Mouse (Mus musculus) embryonic facial prominence, embryonic 14.5 days (tissue): ENCODE measurements around the gene Pla2g1b. TPM values are rescaled to one million over a fixed set of nuclear protein-coding genes. Genes with fewer than 3 reads are reported as not detected.

Source experiments
- ATAC-seq: fragments of 200-750 bp; cut with Nextera tagmentation; 2 replicates; pipeline ENCODE4 v1.8.0; 2017; ENCODE audit warnings: low read depth, moderate number of reproducible peaks, moderate TSS enrichment
- DNase-seq: peaks from one replicate; pipeline ENCODE4 v3.0.0-alpha.2; 2015; ENCODE audit warnings: low spot score
- H3K27ac ChIP-seq: fragments of 300-500 bp; sonication (generic); replicated peaks from 2 replicates; pipeline ENCODE4 v1.5.1; 2014; ENCODE audit warnings: low read depth, mild to moderate bottlenecking, low read length, moderate library complexity
- H3K27me3 ChIP-seq: fragments of 300-500 bp; sonication (generic); replicated peaks from 2 replicates; pipeline ENCODE4 v1.6.1; 2014; ENCODE audit warnings: low read length; ENCODE audit not compliant: control insufficient read depth, insufficient read depth
- H3K36me3 ChIP-seq: fragments of 300-500 bp; sonication (generic); 2 replicates; pipeline ENCODE4 v1.6.1; 2014; ENCODE audit warnings: low read length, mixed read lengths; ENCODE audit not compliant: control insufficient read depth, insufficient read depth
- H3K4me1 ChIP-seq: fragments of 300-500 bp; sonication (generic); 2 replicates; pipeline ENCODE4 v1.6.1; 2014; ENCODE audit warnings: antibody characterized with exemption, low read length; ENCODE audit not compliant: control insufficient read depth, insufficient read depth
- H3K4me2 ChIP-seq: fragments of 300-500 bp; sonication (generic); 2 replicates; pipeline ENCODE4 v1.6.1; 2014; ENCODE audit warnings: low read depth, mild to moderate bottlenecking, low read length, moderate library complexity, mixed read lengths
- H3K4me3 ChIP-seq: fragments of 300-500 bp; sonication (generic); 2 replicates; pipeline ENCODE4 v1.5.1; 2014; ENCODE audit warnings: low read depth, mild to moderate bottlenecking, low read length
- H3K9ac ChIP-seq: fragments of 300-500 bp; sonication (generic); 2 replicates; pipeline ENCODE4 v1.6.1; 2014; ENCODE audit warnings: low read depth, mild to moderate bottlenecking, low read length, moderate library complexity, mixed read lengths
- H3K9me3 ChIP-seq: fragments of 300-500 bp; sonication (generic); 2 replicates; pipeline ENCODE4 v1.6.1; 2016; ENCODE audit warnings: low read length; ENCODE audit not compliant: control insufficient read depth
- WGBS: fragments of 180-500 bp; shearing (Covaris S2); extraction: QIAGEN DNeasy Blood & Tissue Kit; methylation state at CpG from one replicate; pipeline ENCODE4 v1.1.7; 2014; 5-methylcytosine and 5-hydroxymethylcytosine counted together
- polyA plus RNA-seq: library from polyadenylated mRNA; unstranded; fragments of >200 nt; fragmentation: Nextera tagmentation; extraction: Ambion mirVana; gene quantifications from 2 replicates; pipeline ENCODE4 v1.2.1, GENCODE M21; 2014

The Pla2g1b gene
- polyA plus RNA-seq, 1 experiment from 2014 or later = not detected

DNA sequence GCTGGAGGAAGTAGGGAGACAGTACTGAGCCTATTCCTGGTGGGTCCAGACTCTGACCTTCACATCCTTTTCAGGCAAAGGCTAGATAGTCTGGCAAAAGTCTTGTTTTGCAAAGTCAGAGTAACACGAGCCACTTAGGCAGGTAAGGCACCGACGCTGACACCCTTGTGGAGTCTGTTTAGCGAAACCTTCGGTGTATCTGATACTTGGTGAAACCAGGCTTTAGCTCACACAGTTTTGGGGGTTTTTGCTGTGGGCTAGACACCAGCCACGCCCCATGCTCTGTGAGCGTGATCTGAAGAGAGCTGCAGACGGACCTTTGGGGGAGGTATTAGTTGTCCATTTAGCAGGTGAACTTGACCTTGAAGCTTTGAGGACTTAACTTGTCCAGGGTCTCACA, 32.9 kb upstream of the Pla2g1b start:
- Histone ChIP-seq H3K27me3 (no peaks in the 10 kb centered on the region), H3K9ac (no peak overlapping the region)
- WGBS = 74% methylated on average over 8 of the region's 8 CpGs

DNA sequence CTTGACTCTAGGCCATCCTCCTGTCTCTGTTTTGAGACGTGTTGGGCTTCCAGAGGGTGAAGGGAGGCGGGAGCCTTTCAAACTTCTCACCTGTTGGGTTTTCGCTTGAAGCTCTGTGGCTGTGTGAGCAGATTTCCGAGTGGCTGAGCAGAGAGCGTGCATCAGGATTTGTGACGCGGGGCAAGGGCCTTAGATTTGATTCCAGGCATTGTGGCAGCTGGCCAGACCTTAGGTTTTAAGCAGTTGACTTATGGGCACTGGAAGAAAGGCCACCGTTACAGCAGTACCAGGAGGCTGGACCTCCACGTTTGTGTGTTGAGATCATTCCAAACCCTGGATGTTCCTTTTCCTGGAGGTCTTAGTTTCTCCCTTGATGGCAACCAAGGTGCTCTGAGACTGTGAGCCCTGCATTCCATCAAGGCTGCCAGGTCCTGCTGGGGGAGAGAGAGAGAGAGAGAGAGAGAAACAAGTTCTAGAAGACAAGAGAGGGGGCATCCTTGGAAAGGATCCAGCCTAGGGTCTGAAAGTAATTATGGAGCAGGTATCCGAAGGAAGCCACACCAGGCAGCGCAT, 31.7 kb upstream of the Pla2g1b start:
- peak overlapping the region; percentile 17 for H3K9ac ChIP-seq
- H3K9me3 ChIP-seq = no peaks in the 10 kb centered on the region
- H3K27me3 ChIP-seq = no peaks in the 10 kb centered on the region
- ATAC-seq = no peak
- H3K4me1 ChIP-seq = peaks cover 56% of the 10 kb centered on the region
- 29% methylated on average over 11 of the region's 11 CpGs for WGBS
- no peak overlapping the region for H3K4me3 ChIP-seq
- H3K27ac ChIP-seq = peak overlapping the region; percentile 92; the same call in 1 of the 2 replicates
- peak overlapping the region; percentile 73; the same call in 1 of the 2 replicates for H3K4me2 ChIP-seq
- DNase-seq = peak; percentile 41
- H3K36me3 ChIP-seq = peaks cover 37% of the 10 kb centered on the region

More for the DNA sequence above, 32.9 kb upstream of the Pla2g1b start:
- Histone ChIP-seq H3K9me3 (no peaks in the 10 kb centered on the region), H3K27ac (no peak overlapping the region), H3K4me3 (no peak overlapping the region), H3K36me3 (peaks cover 28% of the 10 kb centered on the region), H3K4me1 (peaks cover 60% of the 10 kb centered on the region), H3K4me2 (peak overlapping the region; percentile 92)
- ATAC-seq (no peak), DNase-seq (no peak)

DNA sequence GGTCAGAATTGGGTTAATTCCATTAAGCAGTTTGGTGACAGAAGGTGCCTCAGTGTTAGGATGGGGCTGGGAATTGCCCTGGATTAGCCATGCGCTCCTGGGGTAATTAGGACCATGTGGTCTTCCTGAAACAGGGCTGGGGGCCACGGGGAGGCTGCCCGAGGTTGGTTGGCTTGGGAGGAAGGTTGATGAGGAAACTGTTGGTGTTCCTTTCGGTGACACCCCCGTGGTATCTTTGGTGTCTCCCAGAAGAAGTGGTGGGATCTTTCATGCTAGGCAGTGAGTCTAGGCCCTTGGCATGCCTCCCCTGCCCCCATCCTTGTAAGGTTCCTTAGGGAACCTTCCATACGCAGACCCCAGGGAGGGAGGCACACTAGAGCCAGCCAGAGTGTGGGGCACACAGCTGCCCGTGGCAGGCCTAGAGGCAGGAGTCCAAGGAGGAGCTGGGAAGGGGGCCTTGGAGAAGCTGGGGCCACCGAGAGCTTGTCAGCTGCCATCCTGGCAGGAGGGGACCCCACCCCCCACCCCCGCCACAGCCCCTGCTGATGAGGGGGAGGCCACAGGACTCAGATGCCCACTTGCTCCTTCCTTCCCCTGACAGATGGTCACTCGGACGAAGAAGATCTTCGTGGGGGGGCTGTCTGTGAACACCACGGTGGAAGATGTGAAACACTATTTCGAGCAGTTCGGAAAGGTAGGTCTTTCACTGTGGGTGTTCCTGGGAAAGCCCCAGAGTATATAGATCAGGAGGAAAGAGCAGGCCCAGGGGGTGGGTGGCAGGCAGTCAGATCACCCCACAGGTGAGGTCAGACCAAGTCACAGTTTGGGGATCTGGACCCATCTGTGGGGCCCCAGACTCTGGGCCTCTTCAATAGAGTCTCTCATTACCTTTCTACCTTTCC, 31.0 kb upstream of the Pla2g1b start:
- Histone ChIP-seq H3K9ac (peak overlapping the region; percentile 68), H3K27ac (peak overlapping the region; percentile 92)

DNA sequence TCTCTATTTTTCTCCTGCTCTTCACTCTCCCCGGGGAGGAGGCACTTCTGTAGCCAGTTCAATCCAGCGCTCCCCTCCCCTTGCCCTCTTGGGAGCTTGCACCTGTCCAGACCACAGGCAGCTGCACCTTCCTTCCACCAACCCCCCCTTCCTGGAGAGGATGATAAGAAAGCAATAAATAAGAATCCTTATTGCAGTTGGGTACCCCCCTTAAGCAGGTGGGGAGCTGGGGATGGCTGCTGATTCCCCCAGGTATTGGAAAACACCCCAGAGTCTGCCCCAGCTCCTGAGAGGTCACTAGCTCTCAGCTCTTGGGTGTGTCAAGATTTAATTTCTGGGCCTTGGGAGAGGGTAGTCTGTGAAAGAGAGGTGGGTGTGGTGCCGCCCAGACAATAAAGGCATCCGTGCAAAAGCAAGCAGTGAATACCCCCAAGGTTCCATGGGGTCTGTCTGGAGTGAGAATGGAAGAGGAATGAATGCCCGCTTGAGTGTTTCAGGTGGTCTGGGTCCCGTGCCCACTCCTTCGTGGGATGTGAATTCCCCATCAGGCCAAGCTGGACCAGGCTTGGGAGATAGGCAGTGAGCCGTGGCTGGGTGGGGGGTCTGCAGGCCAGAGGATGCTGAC, 30.2 kb upstream of the Pla2g1b start:
- WGBS = 16% methylated on average over 8 of the region's 8 CpGs
- Histone ChIP-seq H3K4me1 (peaks cover 56% of the 10 kb centered on the region), H3K9me3 (no peaks in the 10 kb centered on the region), H3K4me2 (peak overlapping the region; percentile 73), H3K4me3 (peak overlapping the region; percentile 36), H3K27ac (peak overlapping the region; percentile 92), H3K27me3 (no peaks in the 10 kb centered on the region), H3K9ac (peak overlapping the region; percentile 68), H3K36me3 (peaks cover 47% of the 10 kb centered on the region)
- DNase-seq (peak; percentile 55), ATAC-seq (no peak)

More for the DNA sequence above, 31.0 kb upstream of the Pla2g1b start:
- Histone ChIP-seq H3K36me3 (peaks cover 42% of the 10 kb centered on the region), H3K27me3 (no peaks in the 10 kb centered on the region), H3K9me3 (no peaks in the 10 kb centered on the region), H3K4me3 (no peak overlapping the region; the same call in 1 of the 2 replicates), H3K4me2 (peak overlapping the region; percentile 73), H3K4me1 (peaks cover 56% of the 10 kb centered on the region)
- ATAC-seq = no peak
- DNase-seq = no peak
- WGBS = 25% methylated on average over 15 of the region's 15 CpGs

DNA sequence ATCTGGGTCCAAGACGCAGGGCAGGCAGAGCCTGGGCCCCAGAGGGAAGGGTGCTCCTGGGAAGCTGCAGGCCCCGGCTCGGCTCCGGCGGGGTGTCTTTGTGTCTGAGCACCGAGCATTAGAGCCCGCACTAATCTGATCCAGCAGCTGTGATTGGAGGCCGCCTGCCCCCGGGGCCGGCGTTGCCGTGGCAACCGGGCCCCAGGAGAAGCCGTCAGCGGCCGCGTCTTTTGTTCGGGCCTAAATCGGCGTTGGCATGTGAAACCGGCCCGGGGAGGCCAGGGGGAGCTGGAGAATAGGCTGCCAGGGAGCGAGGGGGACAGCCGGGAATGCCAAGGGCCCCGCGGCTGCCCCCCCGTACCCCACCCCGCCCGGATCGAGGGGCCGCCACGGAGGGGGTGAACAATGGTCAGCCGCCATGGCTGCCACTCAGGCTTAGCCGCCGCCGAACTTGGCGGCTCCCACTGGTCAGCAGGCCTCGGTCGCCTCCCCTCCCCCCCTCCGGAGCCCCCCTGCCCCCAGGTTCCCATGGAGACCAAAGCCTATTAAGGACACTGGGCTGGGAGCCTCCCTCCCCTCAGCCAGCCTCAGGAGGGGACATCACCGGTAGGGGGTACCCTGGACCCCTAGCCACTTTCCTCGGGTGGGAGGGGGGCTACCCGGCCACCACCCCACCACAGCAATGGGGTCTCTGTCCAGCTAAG, 29.5 kb upstream of the Pla2g1b start:
- H3K36me3 ChIP-seq = peaks cover 51% of the 10 kb centered on the region
- WGBS = 4% methylated on average over 10 of the region's 43 CpGs
- peaks cover 49% of the 10 kb centered on the region for H3K4me1 ChIP-seq
- H3K27ac ChIP-seq = peak overlapping the region; percentile 92
- H3K4me2 ChIP-seq = peak overlapping the region; percentile 73
- no peaks in the 10 kb centered on the region for H3K27me3 ChIP-seq
- peak; percentile 93 for ATAC-seq
- H3K4me3 ChIP-seq = peak overlapping the region; percentile 36
- no peaks in the 10 kb centered on the region for H3K9me3 ChIP-seq
- DNase-seq = peak; percentile 97
- peak overlapping the region; percentile 68 for H3K9ac ChIP-seq

DNA sequence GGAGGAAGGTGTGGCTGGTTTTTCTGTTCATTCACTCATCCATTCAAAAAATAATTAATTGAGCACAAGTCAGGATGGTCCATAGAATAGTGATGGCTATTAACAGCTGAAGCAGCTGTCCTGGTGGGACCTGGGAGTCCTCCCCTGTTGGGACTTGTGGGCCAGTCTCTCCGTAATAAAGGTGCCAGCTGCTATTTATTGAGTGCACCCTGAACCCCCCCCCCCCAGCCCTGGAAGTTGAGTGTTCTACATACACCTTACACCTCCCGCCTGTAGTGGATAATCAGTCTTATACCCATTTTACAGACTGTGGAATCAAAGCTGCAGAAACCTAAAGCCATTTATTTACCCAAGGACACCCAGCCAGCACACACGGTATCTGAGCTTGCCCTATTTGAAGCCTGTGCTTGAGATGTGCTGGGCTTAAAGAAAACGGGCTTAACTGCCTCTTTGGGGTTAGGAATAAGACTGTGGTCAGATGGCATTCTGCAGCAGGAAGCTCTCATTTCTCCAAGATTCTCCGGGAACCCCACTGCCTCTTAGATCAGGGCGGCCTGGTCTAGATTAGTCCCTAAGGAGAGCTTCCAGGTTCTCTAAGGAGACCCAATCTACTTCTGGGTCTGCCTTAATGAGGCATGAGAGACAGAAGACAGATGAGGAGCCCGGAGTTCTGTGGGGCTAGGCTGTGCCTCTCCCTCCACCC, 28.7 kb upstream of the Pla2g1b start:
- DNase-seq (peak; percentile 17), ATAC-seq (no peak; the same call in 1 of the 2 replicates)
- Histone ChIP-seq H3K4me2 (peak overlapping the region; percentile 73), H3K36me3 (peaks cover 59% of the 10 kb centered on the region), H3K4me3 (no peak overlapping the region), H3K4me1 (peaks cover 41% of the 10 kb centered on the region), H3K9me3 (no peaks in the 10 kb centered on the region), H3K9ac (peak overlapping the region; percentile 68), H3K27me3 (no peaks in the 10 kb centered on the region), H3K27ac (peak overlapping the region; percentile 92)
- 33% methylated on average over 7 of the region's 7 CpGs for WGBS

DNA sequence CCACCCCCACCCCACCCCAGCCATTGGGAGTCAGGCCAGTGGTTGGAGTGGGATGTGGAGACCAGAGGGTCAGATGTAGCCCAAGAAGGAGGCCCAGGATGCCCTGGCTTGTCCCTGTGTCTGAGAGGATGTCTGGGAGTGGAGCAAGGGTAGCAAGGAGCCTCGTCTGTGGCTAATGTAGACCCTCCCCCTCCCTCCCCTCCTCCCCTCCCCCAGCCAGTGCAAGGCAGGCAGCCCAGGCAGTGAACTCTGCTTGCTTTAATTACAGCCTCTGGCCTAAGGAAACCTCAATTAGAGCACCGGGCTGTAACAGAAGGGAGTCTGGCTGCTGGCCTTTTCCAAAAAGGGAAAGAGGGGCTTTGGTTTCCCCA, 28.1 kb upstream of the Pla2g1b start:
- Histone ChIP-seq H3K36me3 (peaks cover 61% of the 10 kb centered on the region), H3K27ac (peak overlapping the region; percentile 92), H3K4me1 (peaks cover 41% of the 10 kb centered on the region), H3K27me3 (no peaks in the 10 kb centered on the region), H3K4me2 (peak overlapping the region; percentile 73), H3K4me3 (no peak overlapping the region), H3K9me3 (no peaks in the 10 kb centered on the region), H3K9ac (0 out of 2 replicates have a peak overlapping the region, but pooled peaks have one; percentile 26)
- ATAC-seq (peak; percentile 1; the same call in 1 of the 2 replicates), DNase-seq (peak; percentile 68)
- 7% methylated on average over 2 of the region's 2 CpGs for WGBS
